Mouse (Mus musculus) right cerebral cortex, postnatal 36 days (tissue): ENCODE measurements around the gene Sertad1.
A peak's percentile ranks its signal among the peaks of the same experiment; 100 is the strongest.

Experiments
- DNase-seq, 2 experiments: peaks; one replicate each; pipeline ENCODE4 v3.0.0; 2022; ENCODE audit warnings: low spot score in 2 of 2, mixed read lengths in 1 of 2

Gene Sertad1

GRCm38 (mm10) chr7:27499036-27499435, 12.3 kb downstream of the Sertad1 start, which contains the start of gene Prx:
Gene Prx (plus strand): TSS chr7:27499324.
- no peak for DNase-seq

- no peak for DNase-seq
Measured at GRCm38 (mm10) chr7:27501620-27502019, 14.9 kb downstream of the Sertad1 start.

GRCm38 (mm10) chr7:27506765-27507370, 20.2 kb downstream of the Sertad1 start:
- no peak for DNase-seq

GRCm38 (mm10) chr7:27507711-27508647, 21.3 kb downstream of the Sertad1 start:
- peak; percentile 88 to 89 for DNase-seq

- no peak for DNase-seq
Measured at GRCm38 (mm10) chr7:27508648-27509005, 21.9 kb downstream of the Sertad1 start.

GRCm38 (mm10) chr7:27510809-27511208, 24.1 kb downstream of the Sertad1 start:
- DNase-seq, result no peak

GRCm38 (mm10) chr7:27514961-27515360, 28.3 kb downstream of the Sertad1 start:
- DNase-seq, result no peak

GRCm38 (mm10) chr7:27518314-27518713, 31.6 kb downstream of the Sertad1 start:
- DNase-seq, result no peak

GRCm38 (mm10) chr7:27520104-27520503, 33.4 kb downstream of the Sertad1 start:
- DNase-seq, result no peak

- no peak for DNase-seq
Measured at GRCm38 (mm10) chr7:27520599-27520998, 33.9 kb downstream of the Sertad1 start.

GRCm38 (mm10) chr7:27522967-27523366, 36.3 kb downstream of the Sertad1 start, which contains the start of gene Hipk4:
Gene Hipk4 (plus strand): TSS chr7:27523267.
- DNase-seq, result no peak

- no peak for DNase-seq
Measured at GRCm38 (mm10) chr7:27523805-27524204, 37.1 kb downstream of the Sertad1 start.

- peak in 1 of 2 experiments; percentile 77 for DNase-seq
Measured at GRCm38 (mm10) chr7:27526039-27526827, 39.5 kb downstream of the Sertad1 start.

GRCm38 (mm10) chr7:27529070-27529469, 42.4 kb downstream of the Sertad1 start:
- DNase-seq, result no peak

- DNase-seq, result no peak
Measured at GRCm38 (mm10) chr7:27530937-27531336, 44.2 kb downstream of the Sertad1 start.

GRCm38 (mm10) chr7:27531707-27532106, 45.0 kb downstream of the Sertad1 start:
- DNase-seq, result peak in 1 of 2 experiments; percentile 65

- no peak for DNase-seq
Measured at GRCm38 (mm10) chr7:27532480-27533050, 45.9 kb downstream of the Sertad1 start.

GRCm38 (mm10) chr7:27535386-27535785, 48.7 kb downstream of the Sertad1 start:
- DNase-seq, result no peak

GRCm38 (mm10) chr7:27536618-27537017, 49.9 kb downstream of the Sertad1 start:
- no peak for DNase-seq

- no peak for DNase-seq
Measured at GRCm38 (mm10) chr7:27537998-27538397, 51.3 kb downstream of the Sertad1 start.

- no peak for DNase-seq
Measured at GRCm38 (mm10) chr7:27538797-27539196, 52.1 kb downstream of the Sertad1 start.
